Mouse (Mus musculus): Measurements from ENCODE around the gene Sbf2.
"Not testable (repeated sequence)": the region's sequence is repeated elsewhere in the genome, so short reads cannot be mapped to it uniquely, and the experiment has no call there.

Sbf2 gene

DNA sequence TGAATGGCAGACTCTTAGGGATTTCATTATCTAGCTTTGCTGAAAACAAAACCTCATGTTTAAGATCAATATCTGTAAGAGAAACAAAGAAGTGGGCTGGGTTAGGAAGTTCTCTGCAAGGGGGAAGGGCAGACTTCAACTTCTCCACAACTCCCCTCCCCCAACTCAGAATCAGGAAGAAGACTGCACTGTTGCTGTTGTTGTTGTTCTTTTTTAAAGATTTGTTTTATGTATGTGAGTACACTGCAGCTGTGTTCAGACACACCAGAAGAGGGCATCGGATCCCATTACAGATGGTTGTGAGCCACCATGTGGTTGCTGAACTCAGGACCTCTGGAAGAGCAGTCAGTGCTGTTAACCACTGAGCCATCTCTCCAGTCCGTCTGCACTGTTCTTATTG is 225.8 kb downstream of the Sbf2 start:
- DNase-seq, result not testable (repeated sequence)

DNA sequence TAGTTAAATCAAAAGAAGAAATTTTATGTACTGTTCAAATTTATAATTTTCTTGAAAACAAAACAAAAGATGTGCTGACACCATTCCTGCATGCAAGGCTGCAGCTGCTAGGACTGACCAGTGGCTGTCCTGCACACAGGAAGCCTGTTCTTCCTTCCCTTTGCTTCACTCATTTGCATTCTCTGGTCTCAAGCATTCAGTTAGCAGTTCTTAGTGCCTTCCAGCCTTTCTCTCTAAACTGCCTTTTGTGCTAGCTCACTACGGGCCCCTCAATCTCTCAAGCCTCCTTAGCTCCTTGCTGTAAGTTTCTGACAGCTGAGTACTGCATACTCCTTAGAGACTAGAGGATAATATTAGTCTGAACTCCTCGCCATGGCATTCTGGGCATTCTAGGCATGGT is 227.2 kb downstream of the Sbf2 start:
- no peak for DNase-seq

- no peak for DNase-seq
These were observed 229.2 kb downstream of the Sbf2 start for GRCm38 (mm10) chr7:110385482-110385881.

DNA sequence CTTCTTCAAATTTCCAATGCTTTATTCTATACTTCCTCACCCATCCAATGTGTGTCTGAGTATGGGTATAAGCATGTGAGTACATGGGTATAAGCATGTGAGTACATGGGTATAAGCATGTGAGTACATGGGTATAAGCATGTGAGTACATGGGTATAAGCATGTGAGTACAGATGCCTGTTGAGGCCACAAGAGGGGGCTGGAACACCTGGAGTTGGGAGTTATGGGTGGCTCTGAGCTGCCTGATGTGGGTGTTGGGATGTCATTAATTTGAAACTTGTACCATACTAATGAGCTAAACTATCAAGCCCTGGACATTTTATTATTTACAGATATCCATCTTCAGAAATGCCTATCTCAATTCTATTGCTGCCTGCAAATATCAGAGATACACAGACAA is 230.4 kb downstream of the Sbf2 start:
- no peak for DNase-seq

- no peak for DNase-seq
These were observed 233.1 kb downstream of the Sbf2 start for GRCm38 (mm10) chr7:110381625-110382024.

DNA sequence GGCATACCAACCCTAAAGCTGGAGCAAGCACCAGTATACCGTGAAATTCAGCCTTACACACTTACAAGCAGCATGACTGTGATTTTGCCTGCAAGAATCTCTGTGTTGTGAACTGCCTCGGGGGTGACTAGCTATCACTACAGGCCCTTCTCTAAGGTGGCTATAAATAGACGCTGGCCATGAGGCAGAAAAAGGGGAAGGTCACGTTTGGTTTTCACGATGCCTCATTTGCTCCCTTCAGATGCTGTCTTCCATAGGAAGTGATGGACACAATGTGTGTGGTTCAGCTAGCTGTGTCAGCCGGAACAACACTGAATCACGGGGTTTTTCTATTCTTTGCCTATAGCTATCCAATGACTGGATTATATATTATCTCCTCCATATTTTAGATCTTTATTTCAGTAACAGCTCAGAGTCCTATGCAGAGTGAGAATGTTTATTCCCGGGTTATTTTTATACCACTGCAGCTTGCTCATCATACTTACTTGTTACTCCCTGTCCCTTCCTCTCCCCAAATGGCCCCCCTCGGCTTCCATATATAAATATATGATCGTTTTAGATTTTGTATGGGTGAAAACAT is 235.3 kb downstream of the Sbf2 start:
- DNase-seq, result no peak

DNA sequence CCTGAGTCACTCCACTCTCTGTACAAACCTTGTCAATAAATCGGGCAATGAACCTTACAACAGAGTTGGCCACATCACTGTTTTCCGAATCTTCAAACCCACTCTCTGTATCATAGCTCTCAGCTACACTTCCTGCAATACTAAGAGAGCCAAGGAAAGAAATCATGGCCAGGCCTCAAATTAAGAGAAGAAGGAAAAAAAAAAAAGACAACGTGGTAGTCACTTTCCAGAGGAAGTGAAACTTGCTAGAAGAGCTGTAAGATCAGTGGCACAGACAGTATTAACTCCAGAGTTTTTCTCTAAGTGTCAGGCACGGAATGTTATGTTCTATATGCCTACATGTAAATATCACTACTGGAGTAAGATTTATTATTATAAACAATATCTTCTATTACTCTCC is 242.2 kb downstream of the Sbf2 start:
- no peak for DNase-seq

DNA sequence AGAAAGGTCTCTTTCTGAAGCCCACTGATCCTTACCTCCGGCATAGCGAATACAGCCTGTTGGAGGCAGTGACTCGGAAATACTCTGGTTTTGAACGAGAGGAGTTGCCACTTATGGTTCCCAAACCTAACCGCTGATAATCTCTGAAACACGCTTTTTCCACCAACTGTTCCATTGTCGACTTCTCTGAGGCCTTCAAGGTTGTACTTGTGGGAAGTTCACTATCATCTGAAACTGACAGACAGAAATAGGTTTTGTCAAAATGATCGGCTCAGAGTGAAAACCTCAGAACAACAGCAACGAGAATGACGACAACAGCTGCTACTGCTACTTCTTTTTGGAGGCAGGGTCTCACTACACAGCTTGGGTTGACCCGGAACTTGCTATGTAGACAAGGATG is 252.7 kb downstream of the Sbf2 start:
- DNase-seq, result no peak

DNA sequence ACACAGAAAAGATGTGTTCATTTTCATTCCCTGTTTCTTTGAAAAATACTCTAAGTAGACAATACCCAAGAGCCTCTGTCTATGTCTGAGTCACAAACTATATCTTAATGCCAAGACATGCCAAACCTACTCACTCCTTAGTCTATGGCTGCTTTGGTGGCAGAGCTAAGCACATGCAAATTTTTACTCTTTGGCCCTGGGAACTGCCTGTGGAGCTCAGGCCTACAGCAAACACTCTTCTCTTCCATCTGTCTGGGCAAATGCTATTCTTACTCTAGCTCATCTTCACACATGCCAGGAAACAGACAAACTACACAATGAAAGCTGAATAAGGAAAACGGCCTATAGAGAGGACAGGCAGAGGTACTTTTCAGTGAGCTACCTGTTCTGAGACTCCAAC is 253.2 kb downstream of the Sbf2 start:
- DNase-seq, result no peak

- no peak for DNase-seq
These were observed 255.3 kb downstream of the Sbf2 start for GRCm38 (mm10) chr7:110359391-110359790.

- no peak for DNase-seq
These were observed 260.8 kb downstream of the Sbf2 start for GRCm38 (mm10) chr7:110353971-110354370.

DNA sequence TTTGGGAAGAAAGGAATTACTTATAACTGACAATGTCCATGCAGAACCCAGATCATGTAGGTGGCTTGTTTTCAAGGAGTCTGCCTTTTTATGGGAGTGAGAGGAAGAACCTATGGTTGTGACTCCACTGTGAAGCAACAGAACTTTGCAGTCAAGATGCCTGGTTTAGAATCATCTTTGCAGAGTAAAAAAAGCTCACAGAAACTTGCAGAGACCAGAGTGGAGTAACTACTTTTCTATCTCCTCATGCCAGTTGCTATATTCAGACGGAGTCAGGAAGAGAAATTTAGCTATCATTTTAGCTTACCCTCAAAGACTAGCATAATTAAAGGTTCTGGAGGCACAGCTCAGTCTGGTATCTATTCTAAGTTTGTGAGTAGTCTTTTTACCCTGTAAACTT is 267.5 kb downstream of the Sbf2 start:
- DNase-seq, result no peak

- peak; percentile 54 for DNase-seq
These were observed 277.1 kb downstream of the Sbf2 start for GRCm38 (mm10) chr7:110337601-110338000.

- no peak for DNase-seq
These were observed 289.2 kb downstream of the Sbf2 start for GRCm38 (mm10) chr7:110325381-110326110.

DNA sequence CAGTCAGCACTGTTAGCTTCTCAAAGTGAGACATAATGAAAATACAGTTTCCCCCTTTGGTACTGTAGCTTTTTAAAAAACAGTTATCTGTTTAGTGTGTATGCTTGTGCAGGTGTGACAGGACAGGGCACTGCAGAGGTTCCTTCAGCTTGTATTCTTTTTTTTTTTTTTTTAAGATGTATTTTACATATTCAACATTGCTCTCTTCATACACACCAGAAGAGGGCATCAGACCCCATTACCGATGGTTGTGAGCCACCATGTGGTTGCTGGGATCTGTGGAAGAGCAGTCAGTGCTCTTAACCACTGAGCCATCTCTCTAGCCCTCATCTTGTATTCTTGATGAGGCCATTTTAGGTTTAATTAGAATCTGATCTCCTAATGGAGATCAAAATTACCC is 289.9 kb downstream of the Sbf2 start:
- no peak for DNase-seq

GRCm38 (mm10) chr7:110321106-110321505 is 293.6 kb downstream of the Sbf2 start:
- no peak for DNase-seq

GRCm38 (mm10) chr7:110318971-110319519 is 295.7 kb downstream of the Sbf2 start:
- no peak for DNase-seq

DNA sequence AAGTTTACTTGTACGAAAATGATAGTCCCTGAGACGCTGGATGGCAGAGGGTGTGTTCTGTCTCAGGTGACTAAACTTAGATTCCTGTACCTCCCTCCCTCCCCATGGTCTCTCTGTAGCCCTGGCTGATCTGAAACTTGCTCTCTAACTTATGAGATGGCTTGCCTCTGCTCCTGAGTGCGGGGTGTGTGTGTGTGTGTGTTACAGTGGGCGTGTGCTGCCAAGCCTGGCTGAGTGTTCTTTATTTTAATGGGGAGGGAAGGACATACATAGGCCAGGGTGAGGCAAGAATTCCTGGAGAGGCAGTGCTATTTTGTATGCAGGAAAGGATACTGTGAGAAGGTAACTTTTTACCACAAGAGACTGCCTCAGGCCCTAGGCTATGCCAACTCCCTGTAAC is 297.3 kb downstream of the Sbf2 start:
- no peak for DNase-seq

DNA sequence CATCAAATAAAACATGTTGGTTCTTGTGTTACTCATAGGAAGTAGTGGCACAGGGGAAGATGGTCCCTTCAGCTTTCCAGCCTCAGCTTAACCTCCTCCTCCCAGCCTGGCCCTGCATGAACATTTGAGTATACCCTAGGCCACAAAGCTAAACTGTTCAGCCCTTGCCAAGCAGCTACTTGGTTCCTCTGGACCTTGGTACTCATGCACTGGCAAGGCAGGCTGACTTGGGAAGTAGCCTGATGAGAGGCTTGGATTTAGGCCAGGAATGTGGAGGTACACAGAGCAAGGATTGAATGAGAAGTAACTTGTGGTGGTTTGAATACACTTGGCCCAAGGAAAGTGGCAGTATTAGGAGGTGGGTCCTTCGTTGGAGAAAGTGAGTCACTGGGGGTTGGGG is 299.4 kb downstream of the Sbf2 start:
- peak; percentile 15 for DNase-seq

DNA sequence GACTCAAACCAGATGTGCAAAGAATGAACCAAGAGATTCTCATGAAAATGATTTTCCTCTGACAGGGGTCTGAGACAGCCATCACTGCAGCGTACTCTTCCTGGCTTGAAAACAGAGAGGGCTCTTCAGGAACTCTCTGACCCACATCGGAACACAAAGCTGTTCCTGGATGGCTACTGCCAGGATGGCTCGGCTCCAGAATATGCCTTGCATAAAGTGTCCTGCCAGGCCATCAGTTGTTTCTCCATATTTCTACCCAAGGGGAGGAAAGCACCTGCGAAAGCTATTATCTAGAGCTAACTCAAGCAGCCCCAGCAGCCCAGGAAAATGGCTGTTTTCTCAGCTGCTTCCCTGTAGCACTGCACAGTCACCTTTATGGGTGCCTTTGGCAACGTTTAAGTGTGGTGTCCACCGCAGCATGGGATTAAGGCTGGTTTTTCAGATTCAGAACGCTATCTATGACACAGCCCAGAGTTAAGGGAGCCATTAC is 300.3 kb downstream of the Sbf2 start:
- DNase-seq, result peak; percentile 77

DNA sequence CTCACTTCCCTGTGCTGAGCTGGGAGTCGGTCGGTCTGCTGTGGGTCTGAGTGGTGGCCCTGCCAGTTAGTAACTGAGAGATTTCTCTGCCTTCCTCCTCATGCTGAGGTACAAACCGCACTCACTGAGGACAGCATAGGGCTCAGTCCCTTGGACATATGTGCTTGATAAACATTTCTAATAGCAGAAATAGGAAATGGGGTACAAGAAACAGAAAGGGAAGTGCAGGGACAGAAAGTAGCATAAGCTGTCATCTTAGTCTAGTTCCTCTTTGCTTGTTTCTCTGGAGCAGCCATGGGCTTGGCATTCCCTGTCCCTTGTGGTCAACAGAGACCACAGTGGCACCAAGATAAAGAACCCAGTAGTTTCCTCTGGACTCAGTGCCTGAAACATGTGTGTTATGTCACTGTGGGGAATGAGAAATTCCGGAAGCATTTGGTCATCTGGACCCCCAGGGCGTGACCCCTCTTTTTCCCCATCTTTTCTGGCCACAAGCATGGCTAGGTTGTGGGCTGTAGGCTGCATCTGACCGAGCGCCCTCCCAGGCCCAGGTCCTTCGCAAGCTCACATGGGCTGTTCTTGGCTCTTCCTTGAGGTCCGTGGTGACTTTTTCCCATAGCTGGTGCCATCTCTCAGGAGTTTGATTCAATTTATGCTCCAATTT is 301.2 kb downstream of the Sbf2 start:
- no peak for DNase-seq

DNA sequence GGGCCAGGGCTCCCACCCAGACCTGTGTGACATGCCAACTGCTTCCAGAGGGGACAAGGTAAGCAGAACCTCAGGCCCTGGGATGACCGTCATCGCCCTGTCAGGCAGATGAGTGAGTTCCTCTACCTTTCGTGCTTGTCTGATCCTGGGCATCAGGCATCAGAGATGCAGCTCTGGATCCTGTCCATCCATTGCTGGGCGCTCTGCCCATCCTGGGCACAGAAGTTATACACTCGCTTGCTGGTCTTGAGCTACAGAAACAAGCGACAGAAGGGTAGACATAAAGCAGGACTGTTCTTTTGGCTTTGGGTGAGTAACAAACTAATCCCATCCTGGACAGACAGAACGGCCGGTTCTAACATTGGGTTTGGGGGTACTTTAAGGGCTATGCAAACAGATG is 305.5 kb downstream of the Sbf2 start:
- DNase-seq, result peak; percentile 29

- no peak for DNase-seq
These were observed 307.0 kb downstream of the Sbf2 start for GRCm38 (mm10) chr7:110307741-110308140.

GRCm38 (mm10) chr7:110306281-110306680 is 308.4 kb downstream of the Sbf2 start:
- DNase-seq, result no peak
